Mouse (Mus musculus) hindbrain, embryonic 13.5 days (tissue): ENCODE results near the gene Wfdc6a. TPM values are rescaled to one million over a fixed set of nuclear protein-coding genes. Genes with fewer than 3 reads are reported as not detected.

Experiments
- ATAC-seq: fragments of 200-750 bp; cut with Nextera tagmentation; 2 replicates; pipeline ENCODE4 v1.8.0; 2017; ENCODE audit warnings: moderate TSS enrichment; ENCODE audit not compliant: low FRiP score
- H3K27ac ChIP-seq: fragments of 300-500 bp; sonication (generic); 2 replicates; pipeline ENCODE4 v1.5.1; 2015; ENCODE audit warnings: inconsistent platforms, mild to moderate bottlenecking, moderate library complexity
- H3K27me3 ChIP-seq: fragments of 300-500 bp; sonication (generic); 2 replicates; pipeline ENCODE4 v1.6.1; 2015; ENCODE audit warnings: mild to moderate bottlenecking, inconsistent platforms
- H3K36me3 ChIP-seq: fragments of 300-500 bp; sonication (generic); 2 replicates; pipeline ENCODE4 v1.6.1; 2015; ENCODE audit warnings: mild to moderate bottlenecking, inconsistent platforms
- H3K4me1 ChIP-seq: fragments of 300-500 bp; sonication (generic); replicated peaks from 2 replicates; pipeline ENCODE4 v1.6.1; 2015; ENCODE audit warnings: inconsistent platforms
- H3K4me2 ChIP-seq: fragments of 300-500 bp; sonication (generic); 2 replicates; pipeline ENCODE4 v1.6.1; 2015; ENCODE audit warnings: inconsistent platforms, mild to moderate bottlenecking, moderate library complexity
- H3K4me3 ChIP-seq: fragments of 300-500 bp; sonication (generic); 2 replicates; pipeline ENCODE4 v1.5.1; 2015; ENCODE audit warnings: mild to moderate bottlenecking, inconsistent platforms
- H3K9ac ChIP-seq: fragments of 300-500 bp; sonication (generic); 2 replicates; pipeline ENCODE4 v1.6.1; 2015; ENCODE audit warnings: mild to moderate bottlenecking, inconsistent platforms
- H3K9me3 ChIP-seq: fragments of 300-500 bp; sonication (generic); 2 replicates; pipeline ENCODE4 v1.6.1; 2016; ENCODE audit warnings: inconsistent platforms
- WGBS: fragments of 180-500 bp; shearing (Covaris S2); methylation state at CpG from one replicate; pipeline ENCODE4 v1.1.7; 2015; 5-methylcytosine and 5-hydroxymethylcytosine counted together
- polyA plus RNA-seq: library from polyadenylated mRNA; unstranded; fragments of >200 nt; fragmentation: Nextera tagmentation; extraction: Ambion mirVana; gene quantifications from 2 replicates; pipeline ENCODE4 v1.2.1, GENCODE M21; 2015

Wfdc6a gene
- polyA plus RNA-seq, 1 experiment from 2014 or later = not detected

DNA sequence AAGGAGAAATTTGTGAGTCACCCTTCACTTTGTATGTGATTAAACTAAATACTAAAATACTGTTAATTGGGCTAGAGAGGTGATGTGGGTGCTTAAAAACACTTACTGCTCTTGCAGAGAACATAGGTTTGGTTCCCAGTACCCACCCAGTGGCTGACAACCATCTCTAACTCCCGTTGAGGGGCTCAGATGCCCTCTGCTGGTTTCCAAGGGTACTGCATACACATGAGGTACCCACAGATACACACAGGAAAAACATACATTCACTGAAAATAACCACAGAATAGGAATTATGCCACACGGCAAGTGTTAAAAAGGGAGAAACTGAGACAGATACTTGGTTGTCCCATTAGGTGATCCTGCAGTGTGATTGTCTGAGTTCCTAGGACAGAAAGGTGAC lies 18.2 kb downstream of the Wfdc6a start:
- no peaks in the 10 kb centered on the region for H3K9me3 ChIP-seq
- no peak overlapping the region for H3K4me2 ChIP-seq
- no peak overlapping the region for H3K4me3 ChIP-seq
- no peak for ATAC-seq
- H3K27me3 ChIP-seq = peaks cover 28% of the 10 kb centered on the region
- no peaks in the 10 kb centered on the region for H3K36me3 ChIP-seq
- H3K9ac ChIP-seq = no peak overlapping the region
- no peak overlapping the region for H3K27ac ChIP-seq
- WGBS = 90% methylated on average over 2 of the region's 2 CpGs
- peaks cover 21% of the 10 kb centered on the region for H3K4me1 ChIP-seq

DNA sequence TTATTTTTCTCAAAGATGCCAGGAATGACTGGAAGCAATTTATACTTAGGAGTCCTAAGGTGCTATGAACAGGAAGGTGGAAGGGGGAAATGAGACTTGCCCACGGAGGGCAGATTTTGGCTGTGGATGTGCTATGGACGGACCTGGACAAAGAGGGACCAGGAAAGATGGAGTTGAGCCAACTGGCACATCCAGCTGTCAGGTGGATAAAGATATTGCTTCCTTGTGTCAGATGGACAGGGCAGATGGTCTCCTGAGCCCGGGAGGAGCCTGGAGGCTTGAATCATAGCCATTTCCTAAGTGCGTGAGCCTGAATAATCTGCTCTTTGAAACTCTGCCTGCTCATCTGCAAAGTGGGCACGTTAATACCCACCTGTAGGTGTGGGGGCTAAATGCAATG lies 20.9 kb downstream of the Wfdc6a start:
- no peak for ATAC-seq
- Histone ChIP-seq H3K4me3 (no peak overlapping the region), H3K27ac (no peak overlapping the region), H3K4me2 (no peak overlapping the region), H3K36me3 (no peaks in the 10 kb centered on the region), H3K27me3 (peaks cover 45% of the 10 kb centered on the region), H3K9ac (no peak overlapping the region), H3K9me3 (no peaks in the 10 kb centered on the region), H3K4me1 (peaks cover 21% of the 10 kb centered on the region)
- WGBS = 69% methylated on average over 5 of the region's 5 CpGs

DNA sequence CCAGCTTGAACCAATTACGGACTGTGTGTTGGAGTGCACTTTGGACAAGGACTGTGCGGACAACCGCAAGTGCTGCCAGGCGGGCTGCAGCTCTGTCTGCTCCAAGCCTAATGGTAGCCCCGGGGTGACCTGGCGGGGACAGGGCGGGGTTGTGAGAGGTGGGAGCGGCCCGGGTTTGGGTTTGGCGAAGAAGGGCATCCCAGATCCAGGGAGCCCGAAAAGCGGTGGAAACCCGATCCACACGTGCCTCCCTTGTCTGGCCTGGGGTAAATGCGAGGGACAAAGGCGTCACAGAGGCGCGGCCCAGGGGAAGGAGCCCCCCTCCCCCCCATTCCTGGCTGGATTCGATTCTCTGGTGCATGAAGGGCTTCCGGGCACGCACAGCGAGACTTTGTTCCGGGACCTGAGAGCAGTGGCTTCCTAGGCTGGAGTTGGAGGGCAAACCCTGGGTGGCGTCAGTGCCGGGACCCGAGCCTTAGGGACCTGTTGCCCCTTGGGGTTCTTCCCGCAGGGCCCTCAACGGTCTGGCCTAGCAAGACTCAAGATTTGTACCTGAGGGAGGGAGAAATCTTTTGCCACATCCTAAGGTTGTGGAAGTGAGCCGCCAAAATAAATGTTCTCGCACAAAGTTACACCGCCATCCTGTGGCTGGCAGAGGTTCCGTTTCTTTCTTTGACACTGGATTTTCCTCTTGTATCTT lies 21.8 kb downstream of the Wfdc6a start:
- peak overlapping the region; percentile 45 for H3K4me3 ChIP-seq
- H3K9me3 ChIP-seq = no peaks in the 10 kb centered on the region
- peaks cover 51% of the 10 kb centered on the region for H3K27me3 ChIP-seq
- peaks cover 21% of the 10 kb centered on the region for H3K4me1 ChIP-seq
- H3K9ac ChIP-seq = peak overlapping the region; percentile 71
- peak; percentile 63 for ATAC-seq
- peak overlapping the region; percentile 88 for H3K4me2 ChIP-seq
- no peak overlapping the region for H3K27ac ChIP-seq
- WGBS = under 1% methylated on average over 32 of the region's 32 CpGs
- H3K36me3 ChIP-seq = no peaks in the 10 kb centered on the region

DNA sequence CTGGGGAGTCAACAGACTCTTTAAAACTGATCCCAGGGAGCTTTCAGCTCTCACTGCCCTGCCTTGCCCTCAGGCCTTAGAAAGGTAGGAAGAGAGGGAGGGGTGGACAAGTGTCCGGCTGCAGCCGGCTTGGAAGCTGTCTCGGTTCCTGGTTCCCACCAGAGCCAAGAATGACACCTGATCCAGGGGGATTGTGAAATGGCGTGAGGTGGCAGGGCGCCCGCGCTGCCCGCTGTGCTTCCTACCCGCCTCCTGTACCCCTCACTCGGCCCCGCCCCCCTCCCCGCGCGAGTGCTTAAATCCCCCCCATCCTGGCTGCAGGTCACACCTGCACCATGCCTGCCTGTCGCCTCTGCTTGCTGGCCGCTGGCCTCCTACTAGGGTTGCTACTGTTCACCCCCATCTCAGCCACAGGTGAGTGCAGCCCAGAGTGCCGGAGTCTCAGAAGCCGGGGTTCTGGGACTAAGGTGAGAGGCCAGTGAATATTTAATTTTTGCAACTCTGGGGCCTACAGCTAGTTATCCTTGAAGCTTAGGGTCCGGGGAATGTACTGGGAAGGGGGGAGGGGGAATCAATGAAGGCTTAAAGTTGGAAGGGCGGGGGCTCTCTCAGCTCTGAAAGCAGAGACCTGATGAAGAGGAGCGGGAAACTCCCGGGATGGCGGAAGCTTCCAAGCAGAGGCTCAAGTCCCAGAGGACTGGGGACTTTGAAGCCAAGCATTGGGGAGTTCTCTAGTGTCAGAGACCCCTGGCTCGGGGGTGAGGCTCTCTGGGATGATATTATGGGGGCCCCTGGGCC lies 22.7 kb downstream of the Wfdc6a start, which contains the start of gene Wfdc2:
TSS of gene Wfdc2 (plus strand) at position 23 of the 798 bp plus-strand sequence.
- H3K4me3 ChIP-seq = peak within 1 kb of the TSS; percentile 45
- peak within 1 kb of the TSS; percentile 88 for H3K4me2 ChIP-seq
- peaks cover 57% of the 10 kb centered on the region for H3K27me3 ChIP-seq
- no peak for ATAC-seq
- H3K9ac ChIP-seq = peak within 1 kb of the TSS; percentile 71
- peaks cover 21% of the 10 kb centered on the region for H3K4me1 ChIP-seq
- H3K9me3 ChIP-seq = no peaks in the 10 kb centered on the region
- H3K36me3 ChIP-seq = no peaks in the 10 kb centered on the region
- 2% methylated on average over 22 of the region's 24 CpGs for WGBS
- H3K27ac ChIP-seq = no peak within 1 kb of the TSS

DNA sequence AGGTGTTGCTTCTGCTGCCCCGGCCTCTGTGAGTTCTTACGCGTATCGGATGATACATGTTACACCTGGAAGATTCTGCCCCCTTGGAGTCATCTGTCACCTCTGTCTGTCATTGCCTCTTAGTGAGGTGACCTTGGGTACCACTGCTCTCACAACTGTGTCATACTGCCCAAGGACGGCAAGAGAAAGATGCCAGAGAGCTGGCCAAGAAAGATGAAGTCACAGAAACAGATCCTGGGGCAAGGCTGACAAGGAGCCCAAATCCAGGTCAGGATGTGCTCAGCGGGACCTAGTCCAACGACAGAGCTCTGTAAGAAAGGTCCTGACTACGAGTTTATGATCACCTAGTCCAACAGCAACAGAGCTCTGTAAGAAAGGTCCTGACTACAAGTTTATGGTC lies 25.1 kb downstream of the Wfdc6a start:
- Histone ChIP-seq H3K4me1 (peaks cover 21% of the 10 kb centered on the region), H3K4me3 (no peak overlapping the region), H3K9ac (no peak overlapping the region), H3K27ac (no peak overlapping the region), H3K36me3 (no peaks in the 10 kb centered on the region), H3K27me3 (peaks cover 58% of the 10 kb centered on the region), H3K4me2 (no peak overlapping the region), H3K9me3 (no peaks in the 10 kb centered on the region)
- no peak for ATAC-seq
- 89% methylated on average over 8 of the region's 8 CpGs for WGBS

DNA sequence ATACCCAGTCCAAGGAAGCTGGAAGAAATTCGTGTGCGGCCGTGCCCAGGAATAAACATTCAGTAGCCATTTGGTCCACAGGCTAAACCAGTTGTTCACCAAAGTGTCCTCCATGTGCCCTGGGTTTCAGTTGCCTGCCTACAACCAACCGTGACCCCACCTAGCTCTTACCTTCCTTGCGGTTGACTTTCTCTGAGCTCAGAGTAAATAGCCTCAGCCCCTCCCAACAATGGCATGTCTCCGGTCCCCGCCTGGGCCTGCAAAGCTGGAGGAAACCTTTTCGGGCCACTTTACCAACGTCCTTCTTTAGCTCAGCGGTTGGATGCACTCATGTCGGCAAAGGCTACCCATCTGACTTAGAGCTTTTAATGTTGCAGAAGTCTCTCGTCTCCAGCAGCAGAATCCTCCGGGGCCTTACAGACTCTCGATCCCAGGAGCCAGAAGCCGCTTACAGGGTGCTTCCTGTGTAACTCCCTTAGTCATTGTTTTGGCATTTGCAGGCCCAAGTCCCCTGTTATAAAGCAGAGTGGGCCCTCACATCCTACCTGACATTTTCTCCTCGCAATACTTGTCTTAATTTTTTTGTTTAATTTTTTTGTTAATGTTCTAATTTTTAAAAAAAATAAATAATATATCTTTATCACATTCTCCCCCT lies 26.1 kb downstream of the Wfdc6a start:
- WGBS = 54% methylated on average over 16 of the region's 16 CpGs
- Histone ChIP-seq H3K4me2 (no peak overlapping the region), H3K9me3 (no peaks in the 10 kb centered on the region), H3K27ac (no peak overlapping the region), H3K27me3 (peaks cover 49% of the 10 kb centered on the region), H3K4me3 (no peak overlapping the region), H3K36me3 (no peaks in the 10 kb centered on the region), H3K9ac (no peak overlapping the region), H3K4me1 (peaks cover 19% of the 10 kb centered on the region)
- no peak for ATAC-seq

DNA sequence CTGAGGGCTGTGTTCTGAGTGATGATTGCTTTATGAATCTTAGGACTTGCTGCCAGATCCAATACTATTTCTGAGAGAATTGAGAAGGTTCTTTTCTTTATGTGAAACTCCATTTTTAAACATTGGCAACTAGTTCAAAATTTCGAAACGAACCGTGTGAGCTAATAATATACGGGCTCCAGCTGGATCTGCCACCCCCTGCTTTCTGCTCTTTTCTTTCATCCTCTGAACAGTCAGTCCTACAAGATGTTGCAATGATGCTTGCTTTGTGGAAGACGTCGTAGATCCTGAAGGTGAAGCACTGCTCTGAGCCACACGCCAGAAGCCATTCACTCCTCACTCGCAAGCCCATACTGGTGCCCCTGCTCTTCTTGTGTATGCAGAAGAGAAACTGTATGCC lies 26.8 kb downstream of the Wfdc6a start:
- Histone ChIP-seq H3K36me3 (no peaks in the 10 kb centered on the region), H3K9ac (no peak overlapping the region), H3K27me3 (peaks cover 46% of the 10 kb centered on the region), H3K9me3 (no peaks in the 10 kb centered on the region), H3K27ac (no peak overlapping the region), H3K4me3 (no peak overlapping the region), H3K4me2 (no peak overlapping the region), H3K4me1 (peaks cover 12% of the 10 kb centered on the region)
- WGBS = 88% methylated on average over 8 of the region's 8 CpGs
- no peak for ATAC-seq

DNA sequence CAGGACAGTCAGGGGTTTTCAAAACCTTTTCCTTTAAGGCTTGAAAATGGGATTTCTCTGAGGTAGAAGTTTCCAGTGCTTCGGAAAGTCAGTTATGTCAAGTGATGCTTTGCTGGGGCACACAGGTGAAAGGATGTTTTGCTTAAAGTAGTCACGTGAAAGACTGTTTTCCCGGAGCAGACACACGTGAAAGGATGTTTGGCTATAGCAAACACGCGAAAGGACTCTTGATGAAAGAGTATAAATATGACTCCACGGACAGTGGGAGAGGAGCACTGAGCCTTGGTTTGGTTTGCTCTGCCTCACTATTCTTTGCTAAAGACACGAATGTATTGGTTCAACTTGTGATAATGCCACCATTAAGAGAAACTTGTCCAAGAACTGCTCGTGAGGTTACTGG lies 33.7 kb downstream of the Wfdc6a start:
- 90% methylated on average over 9 of the region's 9 CpGs for WGBS
- H3K4me2 ChIP-seq = no peak overlapping the region

DNA sequence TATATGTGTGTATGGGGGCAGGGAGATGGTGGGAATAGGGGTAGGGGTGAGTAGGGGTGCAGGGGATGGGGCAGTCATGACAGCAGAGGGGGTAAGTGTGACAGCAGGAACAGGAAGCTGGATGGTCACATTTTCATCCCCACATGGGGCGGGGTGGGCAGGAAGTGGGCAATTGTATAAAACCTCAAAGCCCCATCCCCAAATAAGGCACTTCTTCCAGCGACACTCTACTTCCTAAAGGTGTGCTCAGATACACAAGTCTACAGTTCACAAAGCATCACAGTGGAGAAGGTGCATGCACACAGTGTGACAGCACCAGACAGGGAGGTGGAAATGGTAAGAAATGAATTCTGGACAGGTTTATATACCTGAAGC lies 34.4 kb downstream of the Wfdc6a start:
- H3K4me3 ChIP-seq = no peak overlapping the region
- H3K36me3 ChIP-seq = no peaks in the 10 kb centered on the region
- WGBS = 83% methylated on average over 2 of the region's 2 CpGs
- ATAC-seq = no peak
- no peak overlapping the region for H3K27ac ChIP-seq
- H3K4me2 ChIP-seq = no peak overlapping the region
- H3K27me3 ChIP-seq = 0 out of 2 replicates have a peak, but pooled peaks cover 13% of the 10 kb centered on the region
- H3K9me3 ChIP-seq = no peaks in the 10 kb centered on the region
- no peak overlapping the region for H3K9ac ChIP-seq
- peaks cover 4% of the 10 kb centered on the region; the same call in 1 of the 2 replicates for H3K4me1 ChIP-seq

More for the DNA sequence above, 33.7 kb downstream of the Wfdc6a start:
- H3K4me3 ChIP-seq = no peak overlapping the region
- H3K9ac ChIP-seq = no peak overlapping the region
- no peaks in the 10 kb centered on the region for H3K36me3 ChIP-seq
- ATAC-seq = no peak
- no peaks in the 10 kb centered on the region for H3K9me3 ChIP-seq
- H3K4me1 ChIP-seq = peaks cover 4% of the 10 kb centered on the region; the same call in 1 of the 2 replicates
- H3K27ac ChIP-seq = no peak overlapping the region
- 0 out of 2 replicates have a peak, but pooled peaks cover 13% of the 10 kb centered on the region for H3K27me3 ChIP-seq

DNA sequence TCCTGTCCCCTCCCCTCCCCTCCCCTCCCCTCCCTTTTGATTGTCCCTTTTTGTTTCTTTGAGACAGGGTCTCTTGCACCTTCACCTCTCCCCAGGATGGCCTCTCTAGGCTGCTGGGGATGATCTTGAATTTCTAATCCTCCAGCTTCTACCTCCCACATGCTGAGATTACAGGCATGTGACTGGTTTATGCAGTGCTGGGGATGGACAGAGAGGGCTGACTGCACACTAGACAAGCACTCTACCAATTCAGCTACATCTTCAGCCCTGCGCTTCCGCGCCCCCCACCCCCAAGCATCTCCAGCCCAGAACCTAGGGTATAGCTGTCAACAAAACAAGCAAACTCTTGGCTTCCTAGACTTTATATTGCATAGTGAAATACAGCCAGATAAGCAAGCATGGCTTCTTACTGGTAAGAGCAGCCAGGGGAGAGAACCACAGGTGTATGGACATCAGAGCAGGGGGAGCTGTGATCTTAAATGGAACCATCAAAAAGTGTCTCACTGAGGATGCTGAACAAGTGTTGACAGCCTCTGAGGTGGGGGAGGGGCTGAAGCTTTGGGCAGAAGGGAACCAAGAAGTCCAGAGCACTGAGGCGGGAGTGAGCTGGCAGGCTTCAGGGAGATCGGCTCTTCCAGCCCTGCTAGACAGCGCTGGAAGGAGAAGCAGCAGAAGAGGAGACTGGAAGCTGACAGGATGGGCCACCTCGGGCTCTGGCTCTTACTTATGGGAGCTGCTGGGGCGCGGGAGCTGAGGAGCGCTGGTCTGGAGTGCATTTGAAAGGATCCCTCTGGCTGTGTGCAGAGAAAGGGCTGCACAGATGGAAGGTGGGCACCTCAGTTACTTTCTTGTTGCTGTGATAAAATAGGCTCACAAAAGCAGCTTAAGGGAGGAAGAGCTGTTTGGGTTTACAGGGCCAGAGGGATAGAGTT lies 35.0 kb downstream of the Wfdc6a start:
- no peak overlapping the region for H3K27ac ChIP-seq
- H3K4me1 ChIP-seq = peaks cover 4% of the 10 kb centered on the region; the same call in 1 of the 2 replicates
- peak overlapping the region; percentile 20 for H3K4me2 ChIP-seq
- 22% methylated on average over 10 of the region's 10 CpGs for WGBS
- 0 out of 2 replicates have a peak, but pooled peaks cover 13% of the 10 kb centered on the region for H3K27me3 ChIP-seq
- H3K9me3 ChIP-seq = no peaks in the 10 kb centered on the region
- no peaks in the 10 kb centered on the region for H3K36me3 ChIP-seq
- no peak overlapping the region for H3K4me3 ChIP-seq
- ATAC-seq = no peak
- 0 out of 2 replicates have a peak overlapping the region, but pooled peaks have one; percentile 46 for H3K9ac ChIP-seq

DNA sequence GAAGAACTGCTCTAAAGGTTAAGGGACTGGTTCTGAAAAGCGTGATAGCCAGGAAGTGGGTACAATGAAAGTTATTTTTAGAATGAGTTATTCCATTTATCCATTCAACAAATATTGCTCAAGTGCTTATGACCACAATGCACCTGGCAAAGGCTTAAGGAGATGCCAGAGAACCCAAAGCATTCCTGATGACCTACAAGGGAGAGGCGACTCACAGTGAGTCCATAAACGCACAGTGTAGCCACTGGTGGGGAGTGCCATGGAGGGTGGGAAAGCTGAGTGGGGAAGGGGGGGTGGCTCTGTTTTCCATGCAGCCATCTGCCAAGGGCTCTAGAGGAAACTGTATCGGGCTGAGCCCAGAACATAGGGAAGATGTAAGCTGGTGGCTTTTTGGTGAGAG lies 35.9 kb downstream of the Wfdc6a start:
- Histone ChIP-seq H3K9ac (no peak overlapping the region), H3K9me3 (no peaks in the 10 kb centered on the region), H3K36me3 (no peaks in the 10 kb centered on the region), H3K4me2 (no peak overlapping the region), H3K4me3 (no peak overlapping the region), H3K4me1 (peaks cover 4% of the 10 kb centered on the region; the same call in 1 of the 2 replicates), H3K27ac (no peak overlapping the region), H3K27me3 (0 out of 2 replicates have a peak, but pooled peaks cover 16% of the 10 kb centered on the region)
- ATAC-seq = no peak
- 58% methylated on average over 4 of the region's 4 CpGs for WGBS
